Mouse (Mus musculus): ENCODE results near the gene Gm20425. TPM values are rescaled to one million over a fixed set of nuclear protein-coding genes. Genes with fewer than 3 reads are reported as not detected.

The Gm20425 gene
- total and polyA plus RNA-seq, 3 experiments: not detected

GRCm38 (mm10) chr9:103147103-103147502 lies 83.0 kb downstream of the Gm20425 start:
- H3K9ac ChIP-seq (ENCODE audit: insufficient read depth, low read depth): no peak overlapping the region
- H3K9me3 ChIP-seq (replicated peaks; ENCODE audit: low read length): peaks cover 2% of the 10 kb centered on the region
- DNase-seq (ENCODE audit: extremely low read depth): no peak
- dilution Hi-C loops (cut with MboI; ENCODE audit: extremely low pct_ligation_motif_present, extremely low pct_unique_long_range_greater_than_20kb, low sequenced_read_pairs) (no loop called here), in situ Hi-C loops (cut with MboI; ENCODE audit: low pct_ligation_motif_present, low pct_unique_long_range_greater_than_20kb, low sequenced_read_pairs) (no loop called here)
- H3K79me2 ChIP-seq (replicated peaks; ENCODE audit: control insufficient read depth, extremely low read depth, insufficient read depth, poor library complexity, severe bottlenecking): no peaks in the 10 kb centered on the region
- TF ChIP-seq GABPA (IDR thresholded peaks at IDR 0.05; ENCODE audit: insufficient replicate concordance, low read depth, low read length) (no peak), MAX (IDR thresholded peaks at IDR 0.05; ENCODE audit: low read length) (no peak), MXI1 (IDR thresholded peaks at IDR 0.05; ENCODE audit: low read depth, low read length) (0 out of 2 replicates have a peak, but pooled peaks have one; percentile 1)
- no peak overlapping the region for H3K4me3 ChIP-seq (replicated peaks in 1 of 3; ENCODE audit: low read depth in 2 of 3, low read length in 2 of 3, poor library complexity in 1 of 3)
- H3K27me3 ChIP-seq (replicated peaks): no peaks in the 10 kb centered on the region
- no peaks in the 10 kb centered on the region for H3K36me3 ChIP-seq (replicated peaks in 1 of 2; ENCODE audit: control insufficient read depth in 1 of 2, insufficient read depth in 1 of 2, low read length in 1 of 2)
- H3K27ac ChIP-seq (ENCODE audit: insufficient read depth, low read depth): no peak overlapping the region
- peak overlapping the region; percentile 42 for H3K4me2 ChIP-seq (ENCODE audit: insufficient read depth, low read depth, poor library complexity, severe bottlenecking)
- peaks cover 29 to 73% of the 10 kb centered on the region in 2 experiments for H3K4me1 ChIP-seq (ENCODE audit: control insufficient read depth in 1 of 2, insufficient read depth in 2 of 2)

GRCm38 (mm10) chr9:103146703-103147102 lies 83.4 kb downstream of the Gm20425 start:
- Histone ChIP-seq H3K9me3 (replicated peaks; ENCODE audit: low read length) (peaks cover 2% of the 10 kb centered on the region), H3K27ac (ENCODE audit: insufficient read depth, low read depth) (no peak overlapping the region), H3K4me3 (replicated peaks in 1 of 3; ENCODE audit: low read depth in 2 of 3, low read length in 2 of 3, poor library complexity in 1 of 3) (no peak overlapping the region), H3K27me3 (replicated peaks) (no peaks in the 10 kb centered on the region), H3K9ac (ENCODE audit: insufficient read depth, low read depth) (no peak overlapping the region), H3K4me1 (ENCODE audit: control insufficient read depth in 1 of 2, insufficient read depth in 2 of 2) (peaks cover 29 to 73% of the 10 kb centered on the region in 2 experiments), H3K79me2 (replicated peaks; ENCODE audit: control insufficient read depth, extremely low read depth, insufficient read depth, poor library complexity, severe bottlenecking) (no peaks in the 10 kb centered on the region), H3K4me2 (ENCODE audit: insufficient read depth, low read depth, poor library complexity, severe bottlenecking) (peak overlapping the region; percentile 42; the same call in 1 of the 2 replicates), H3K36me3 (replicated peaks in 1 of 2; ENCODE audit: control insufficient read depth in 1 of 2, insufficient read depth in 1 of 2, low read length in 1 of 2) (no peaks in the 10 kb centered on the region)
- dilution Hi-C loops (cut with MboI; ENCODE audit: extremely low pct_ligation_motif_present, extremely low pct_unique_long_range_greater_than_20kb, low sequenced_read_pairs) (no loop called here), in situ Hi-C loops (cut with MboI; ENCODE audit: low pct_ligation_motif_present, low pct_unique_long_range_greater_than_20kb, low sequenced_read_pairs) (no loop called here)
- peak; percentile 97 for DNase-seq (ENCODE audit: extremely low read depth)
- TF ChIP-seq POLR2AphosphoS2 (IDR thresholded peaks at IDR 0.05; ENCODE audit: low read depth, low read length) (no peak), CTCF (conservative IDR thresholded peaks at IDR 0.05 in 1 of 2, IDR thresholded peaks at IDR 0.05 in 1 of 2; ENCODE audit: low read depth in 2 of 2, low read length in 2 of 2) (no peak), USF1 (IDR thresholded peaks at IDR 0.05; ENCODE audit: low read depth, low read length) (no peak), PAX5 (IDR thresholded peaks at IDR 0.05; ENCODE audit: low read length) (no peak), EP300 (IDR thresholded peaks at IDR 0.05; ENCODE audit: low read length) (peak; percentile 63; the same call in 1 of the 2 replicates), MXI1 (IDR thresholded peaks at IDR 0.05; ENCODE audit: low read depth, low read length) (peak; percentile 37; the same call in 1 of the 2 replicates), RAD21 (IDR thresholded peaks at IDR 0.05; ENCODE audit: low read depth, low read length) (no peak), ZNF384 (IDR thresholded peaks at IDR 0.05; ENCODE audit: low read depth, low read length) (no peak), BHLHE40 (IDR thresholded peaks at IDR 0.05; ENCODE audit: low read depth, low read length) (peak; percentile 71), CHD1 (IDR thresholded peaks at IDR 0.05; ENCODE audit: low read depth, low read length) (no peak), E2F4 (IDR thresholded peaks at IDR 0.05; ENCODE audit: insufficient replicate concordance, low read depth, low read length) (no peak), USF2 (conservative IDR thresholded peaks at IDR 0.05; ENCODE audit: low read depth, low read length) (no peak), SIN3A (IDR thresholded peaks at IDR 0.05; ENCODE audit: low read length) (peak; percentile 52; the same call in 1 of the 2 replicates), KAT2A (IDR thresholded peaks at IDR 0.05; ENCODE audit: insufficient replicate concordance, low read length) (no peak), GABPA (IDR thresholded peaks at IDR 0.05; ENCODE audit: insufficient replicate concordance, low read depth, low read length) (no peak), CHD2 (IDR thresholded peaks at IDR 0.05; ENCODE audit: low read length) (no peak), TCF12 (IDR thresholded peaks at IDR 0.05; ENCODE audit: low read depth, low read length) (peak; percentile 65; the same call in 1 of the 2 replicates), ELF1 (IDR thresholded peaks at IDR 0.05; ENCODE audit: low read depth, low read length) (no peak), SMC3 (IDR thresholded peaks at IDR 0.05; ENCODE audit: low read depth, low read length) (no peak), MEF2A (IDR thresholded peaks at IDR 0.05; ENCODE audit: borderline replicate concordance, low read depth, low read length) (peak; percentile 51; the same call in 1 of the 2 replicates), MAFK (IDR thresholded peaks at IDR 0.05; ENCODE audit: insufficient replicate concordance, low read length) (peak; percentile 81), IRF4 (IDR thresholded peaks at IDR 0.05; ENCODE audit: low read depth, low read length) (no peak), ZKSCAN1 (IDR thresholded peaks at IDR 0.05; ENCODE audit: borderline replicate concordance, low read depth, low read length) (no peak), JUND (conservative IDR thresholded peaks at IDR 0.05; ENCODE audit: low read depth, low read length) (no peak), UBTF (IDR thresholded peaks at IDR 0.05; ENCODE audit: low read depth, low read length) (no peak), POLR2A (IDR thresholded peaks at IDR 0.05; ENCODE audit: low read depth, low read length) (no peak), RCOR1 (conservative IDR thresholded peaks at IDR 0.05; ENCODE audit: low read depth, low read length) (no peak), ZMIZ1 (IDR thresholded peaks at IDR 0.05; ENCODE audit: low read depth, low read length) (no peak), HCFC1 (IDR thresholded peaks at IDR 0.05; ENCODE audit: low read depth, low read length) (no peak), MAX (IDR thresholded peaks at IDR 0.05; ENCODE audit: low read length) (no peak), NRF1 (IDR thresholded peaks at IDR 0.05; ENCODE audit: low read depth, low read length) (no peak), ETS1 (conservative IDR thresholded peaks at IDR 0.05; ENCODE audit: low read depth, low read length) (peak; percentile 75), NELFE (IDR thresholded peaks at IDR 0.05; ENCODE audit: low read depth, low read length) (no peak)
